In the genomic region with DNA sequence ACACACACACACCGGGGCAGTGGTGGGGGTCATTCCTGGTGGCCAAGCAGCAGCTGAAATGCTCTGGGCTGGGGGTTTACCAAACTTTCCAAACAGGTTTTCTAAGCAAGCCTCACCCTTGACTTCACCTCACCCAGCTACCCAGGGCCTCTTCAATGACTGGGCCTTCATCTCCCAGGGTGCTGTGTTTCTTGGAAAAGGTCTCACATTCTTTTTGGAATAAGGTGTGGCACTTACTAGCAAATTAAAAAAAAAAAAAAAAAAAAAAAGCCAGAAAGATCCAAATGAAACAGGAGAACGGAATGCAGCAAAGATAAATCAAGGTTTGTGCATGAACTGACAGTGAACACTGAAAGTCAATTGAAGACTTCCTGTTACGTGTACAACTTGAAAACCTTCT, we compare ENCODE assay signal across 28 mouse cellular contexts.
DNase-seq lines count a peak whose midpoint lies in the region; ATAC-seq and TF ChIP-seq lines count a peak whose summit lies in the region.
"Had no signal": no experiment of that assay in that cellular context is flagged by ENCODE, and none has a peak within 500 bp of the region (broad histone marks: within the 10 kb centered on the region; RNA-seq: fewer than 3 reads in every experiment).

No protein-coding gene starts in this region.

- no peaks in the 10 kb centered on the region for H3K27me3 ChIP-seq in limb, embryonic 12.5 days
- H3K27me3 ChIP-seq in limb, embryonic 10.5 days (ENCODE audit: low read depth, poor library complexity, severe bottlenecking) = no peaks in the 10 kb centered on the region
- H3K27me3 ChIP-seq in thymus, adult 2 months (ENCODE audit: control insufficient read depth, insufficient read depth, low read length) = no peaks in the 10 kb centered on the region
- H3K27me3 ChIP-seq in stomach, postnatal 0 days (ENCODE audit: control insufficient read depth, insufficient read depth, low read length) = no peaks in the 10 kb centered on the region
- H3K27me3 ChIP-seq: forebrain, embryonic 13.5 days; heart, embryonic 13.5 days had no signal

- TF ChIP-seq EP300 in stomach, postnatal 0 days (optimal IDR thresholded peaks at IDR 0.05) = no peak

- DNase-seq in limb, embryonic 10.5 days (ENCODE audit: low spot score) = no peak
- peak; percentile 0 for DNase-seq in thymus, postnatal 4 days
- DNase-seq in thymus, adult 2 months = no peak
- peak; percentile 38 for DNase-seq in NIH3T3 (ENCODE audit: low read depth)
- DNase-seq in stomach, postnatal 0 days (ENCODE audit: low spot score) = no peak
- DNase-seq in cerebellum, postnatal 4 days (ENCODE audit: low spot score in 2 of 2) = no peak
- DNase-seq in layer of hippocampus, adult 18-20 months (ENCODE audit: low spot score in 2 of 2) = no peak
- DNase-seq: adrenal gland, adult 2 months; adrenal gland, postnatal 14 days; cerebellum, adult 11 months; cerebellum, adult 2 months; cerebellum, adult 9-11 months; cerebellum, postnatal 25 days; gastrocnemius, postnatal 10 days; gastrocnemius, postnatal 36 days; heart, adult 18-20 months; heart, postnatal 14 days; heart, postnatal 4 days had no signal

- peak overlapping the region; percentile 23; the same call in 1 of the 2 replicates for H3K27ac ChIP-seq in limb, embryonic 12.5 days
- no peak overlapping the region for H3K27ac ChIP-seq in limb, embryonic 10.5 days
- no peak overlapping the region for H3K27ac ChIP-seq in thymus, adult 2 months (ENCODE audit: control insufficient read depth, insufficient read depth, low read length)
- H3K27ac ChIP-seq in stomach, postnatal 0 days (replicated peaks) = peak overlapping the region; percentile 76
- H3K27ac ChIP-seq: forebrain, embryonic 10.5 days; forebrain, embryonic 13.5 days; heart, embryonic 10.5 days; heart, embryonic 13.5 days; hindbrain, embryonic 14.5 days; hindbrain, postnatal 0 days had no signal

- H3K4me2 ChIP-seq in limb, embryonic 12.5 days = no peak overlapping the region
- H3K4me2 ChIP-seq in stomach, postnatal 0 days (replicated peaks; ENCODE audit: low read depth) = no peak overlapping the region
- H3K4me2 ChIP-seq: forebrain, embryonic 13.5 days; heart, embryonic 13.5 days; hindbrain, embryonic 14.5 days had no signal

- H3K4me1 ChIP-seq in limb, embryonic 12.5 days (replicated peaks) = peaks cover 3% of the 10 kb centered on the region; the same call in 1 of the 2 replicates
- H3K4me1 ChIP-seq in limb, embryonic 10.5 days = peaks cover 6% of the 10 kb centered on the region
- H3K4me1 ChIP-seq in thymus, adult 2 months (replicated peaks; ENCODE audit: control insufficient read depth, insufficient read depth, low read length) = peaks cover 27% of the 10 kb centered on the region
- H3K4me1 ChIP-seq in stomach, postnatal 0 days (replicated peaks; ENCODE audit: control insufficient read depth, insufficient read depth) = 0 out of 2 replicates have a peak, but pooled peaks cover 2% of the 10 kb centered on the region
- H3K4me1 ChIP-seq: forebrain, embryonic 13.5 days had no signal

- no peaks in the 10 kb centered on the region for H3K9me3 ChIP-seq in limb, embryonic 12.5 days
- H3K9me3 ChIP-seq in limb, embryonic 10.5 days (replicated peaks) = no peaks in the 10 kb centered on the region
- no peaks in the 10 kb centered on the region for H3K9me3 ChIP-seq in stomach, postnatal 0 days (ENCODE audit: control insufficient read depth, low read length)
- H3K9me3 ChIP-seq: forebrain, embryonic 10.5 days; forebrain, embryonic 13.5 days; G1E; heart, embryonic 10.5 days; heart, embryonic 13.5 days had no signal

- no peak for TF ChIP-seq POLR2A in thymus, adult 2 months (IDR thresholded peaks at IDR 0.05; ENCODE audit: control insufficient read depth, extremely low read depth, insufficient read depth, low read length, poor library complexity)

- no peak for TF ChIP-seq CTCF in thymus, adult 2 months (IDR thresholded peaks at IDR 0.05; ENCODE audit: borderline replicate concordance, control insufficient read depth, extremely low read depth, insufficient read depth, low read length, poor library complexity)
- TF ChIP-seq CTCF in stomach, postnatal 0 days (IDR thresholded peaks at IDR 0.05; ENCODE audit: low read depth) = no peak

- no peak overlapping the region for H3K9ac ChIP-seq in limb, embryonic 12.5 days (replicated peaks)
- no peak overlapping the region for H3K9ac ChIP-seq in stomach, postnatal 0 days (ENCODE audit: low read length)
- H3K9ac ChIP-seq: forebrain, embryonic 13.5 days; heart, embryonic 13.5 days; hindbrain, embryonic 14.5 days had no signal

- ATAC-seq in limb, embryonic 12.5 days (ENCODE audit: insufficient number of reproducible peaks, insufficient read depth, low FRiP score, low TSS enrichment, low read depth) = no peak
- no peak; the same call in 1 of the 2 replicates for ATAC-seq in stomach, postnatal 0 days (ENCODE audit: low FRiP score, low TSS enrichment)
- ATAC-seq: forebrain, embryonic 13.5 days; forebrain, embryonic 16.5 days; hindbrain, postnatal 0 days; inflammation-experienced regulatory T-cells, adult 6 months had no signal

- H3K4me3 ChIP-seq in limb, embryonic 12.5 days (replicated peaks) = no peak overlapping the region
- H3K4me3 ChIP-seq in limb, embryonic 10.5 days = no peak overlapping the region
- H3K4me3 ChIP-seq in thymus, adult 2 months (ENCODE audit: control insufficient read depth, insufficient read depth, low read length) = no peak overlapping the region
- no peak overlapping the region for H3K4me3 ChIP-seq in stomach, postnatal 0 days (ENCODE audit: low read depth, low read length)
- H3K4me3 ChIP-seq: forebrain, embryonic 10.5 days; forebrain, embryonic 13.5 days; heart, embryonic 10.5 days; heart, embryonic 13.5 days had no signal

- H3K36me3 ChIP-seq in limb, embryonic 12.5 days = no peaks in the 10 kb centered on the region
- no peaks in the 10 kb centered on the region for H3K36me3 ChIP-seq in limb, embryonic 10.5 days
- peaks cover 9% of the 10 kb centered on the region for H3K36me3 ChIP-seq in thymus, adult 2 months (ENCODE audit: control insufficient read depth, insufficient read depth, low read length)
- no peaks in the 10 kb centered on the region for H3K36me3 ChIP-seq in stomach, postnatal 0 days (ENCODE audit: control insufficient read depth, insufficient read depth, low read length)
- H3K36me3 ChIP-seq: forebrain, embryonic 10.5 days had no signal

- 78% methylated on average over 3 of the region's 3 CpGs for WGBS in limb, embryonic 12.5 days
- 78% methylated on average over 3 of the region's 3 CpGs for WGBS in limb, embryonic 10.5 days
- 74% methylated on average over 3 of the region's 3 CpGs for WGBS in thymus, adult 2 months
- whole genome bisulfite sequencing in stomach, postnatal 0 days = 52% methylated on average over 3 of the region's 3 CpGs

Comparison
In these comparisons a context has a peak if more than half of its experiments do, and no peak if none do; other contexts are left out.
1. H3K27ac ChIP-seq: peak in limb, embryonic 12.5 days (single experiment) and stomach, postnatal 0 days (single experiment); none in limb, embryonic 10.5 days (single experiment) and thymus, adult 2 months (single experiment).
2. DNase-seq: peak in thymus, postnatal 4 days (single experiment) and NIH3T3 (single experiment); none in limb, embryonic 10.5 days (single experiment), thymus, adult 2 months (single experiment), stomach, postnatal 0 days (single experiment), cerebellum, postnatal 4 days (0 of 2) and layer of hippocampus, adult 18-20 months (0 of 2).